Mouse (Mus musculus): Measurements from ENCODE around the gene Rgs10. TPM values are rescaled to one million over a fixed set of nuclear protein-coding genes. Genes with fewer than 3 reads are reported as not detected.
"Not testable (repeated sequence)": the region's sequence is repeated elsewhere in the genome, so short reads cannot be mapped to it uniquely, and the experiment has no call there.

Gene Rgs10
- polyA plus RNA-seq, 1 experiment from 2014 or later, result 21.8 TPM

DNA sequence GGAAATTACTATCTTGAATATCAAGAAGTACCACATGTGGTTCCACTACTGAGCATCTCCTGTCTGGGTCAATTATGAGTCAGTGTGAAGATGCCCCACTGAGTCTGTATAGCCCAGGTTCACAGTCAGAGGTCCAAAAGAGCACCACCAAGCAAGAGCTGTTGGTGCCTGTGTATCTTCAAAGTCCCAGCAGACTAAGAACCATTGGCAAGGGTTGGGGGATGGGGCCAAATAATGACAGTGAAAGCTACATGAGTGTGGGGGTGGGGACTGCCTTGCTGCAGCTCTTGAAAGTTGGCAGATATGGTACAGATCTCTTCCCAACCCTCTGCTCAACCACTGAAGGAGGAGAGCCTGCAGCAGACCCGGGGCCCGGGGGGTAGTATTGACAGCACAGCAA is 72.0 kb downstream of the Rgs10 start:
- DNase-seq (ENCODE audit: low spot score) (no peak), ATAC-seq (no peak)
- 84% methylated on average over 2 of the region's 2 CpGs for WGBS

DNA sequence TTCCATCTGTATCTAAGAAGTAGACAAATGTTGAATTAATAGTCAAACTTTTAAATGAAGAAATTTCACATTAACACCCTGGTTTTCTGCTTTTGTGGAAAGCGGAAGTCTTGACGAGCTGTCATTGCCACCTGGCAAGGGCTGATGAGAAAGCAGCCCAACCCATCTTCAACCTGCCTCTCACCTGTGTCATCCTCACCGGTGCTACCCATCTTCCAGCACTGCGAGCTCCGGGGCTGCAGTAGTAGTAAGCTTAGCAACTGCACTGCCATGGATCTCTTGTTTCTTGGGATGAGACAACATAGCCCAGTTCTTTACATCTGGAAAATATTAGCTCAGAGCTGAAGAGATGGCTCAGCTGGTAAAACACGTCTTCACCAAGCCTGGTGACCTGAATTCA is 72.9 kb downstream of the Rgs10 start:
- H3K9me3 ChIP-seq (replicated peaks; ENCODE audit: control insufficient read depth, low read length), result 0 out of 2 replicates have a peak, but pooled peaks cover 4% of the 10 kb centered on the region
- no peak for DNase-seq (ENCODE audit: low spot score)

More for the DNA sequence above, 72.0 kb downstream of the Rgs10 start:
- Histone ChIP-seq H3K36me3 (ENCODE audit: control insufficient read depth, insufficient read depth, low read length) (no peaks in the 10 kb centered on the region), H3K27ac (ENCODE audit: low read depth, low read length) (no peak overlapping the region), H3K4me2 (ENCODE audit: low read length) (no peak overlapping the region), H3K4me3 (ENCODE audit: low read depth, low read length) (no peak overlapping the region), H3K9ac (ENCODE audit: low read length) (no peak overlapping the region), H3K9me3 (replicated peaks; ENCODE audit: control insufficient read depth, low read length) (0 out of 2 replicates have a peak, but pooled peaks cover 4% of the 10 kb centered on the region), H3K4me1 (ENCODE audit: control insufficient read depth, insufficient read depth, low read length) (peaks cover 4% of the 10 kb centered on the region; the same call in 1 of the 2 replicates), H3K27me3 (replicated peaks; ENCODE audit: control insufficient read depth, insufficient read depth, low read length) (no peaks in the 10 kb centered on the region)

GRCm38 (mm10) chr7:128344928-128345653 is 73.5 kb downstream of the Rgs10 start:
- H3K4me3 ChIP-seq (ENCODE audit: low read depth, low read length), result no peak overlapping the region

More for the DNA sequence above, 72.9 kb downstream of the Rgs10 start:
- Histone ChIP-seq H3K9ac (ENCODE audit: low read length) (no peak overlapping the region), H3K27me3 (replicated peaks; ENCODE audit: control insufficient read depth, insufficient read depth, low read length) (no peaks in the 10 kb centered on the region), H3K36me3 (ENCODE audit: control insufficient read depth, insufficient read depth, low read length) (no peaks in the 10 kb centered on the region), H3K4me2 (ENCODE audit: low read length) (no peak overlapping the region), H3K4me1 (ENCODE audit: control insufficient read depth, insufficient read depth, low read length) (peaks cover 4% of the 10 kb centered on the region; the same call in 1 of the 2 replicates), H3K4me3 (ENCODE audit: low read depth, low read length) (no peak overlapping the region), H3K27ac (ENCODE audit: low read depth, low read length) (no peak overlapping the region)
- no peak for ATAC-seq
- WGBS, result 86% methylated on average over 6 of the region's 6 CpGs

DNA sequence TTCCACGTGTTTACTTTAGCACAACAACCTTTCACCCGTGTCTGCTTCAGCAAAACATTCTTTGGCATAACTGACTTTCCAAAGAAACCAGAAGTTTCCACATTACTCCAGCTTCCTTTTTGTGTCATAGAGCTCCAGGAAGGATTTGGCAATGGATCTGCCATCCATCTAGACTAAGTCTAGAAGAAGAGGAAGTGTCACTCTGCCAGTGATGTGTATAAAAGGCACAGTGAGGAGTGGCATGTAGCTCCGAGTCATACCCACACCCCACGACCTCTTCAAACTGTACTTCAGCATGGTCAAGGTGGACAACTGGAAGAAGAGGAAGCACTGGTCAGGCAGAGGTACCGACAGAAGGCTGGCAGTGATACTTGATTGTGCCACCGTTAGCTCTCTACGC is 74.1 kb downstream of the Rgs10 start:
- Histone ChIP-seq H3K9me3 (replicated peaks; ENCODE audit: control insufficient read depth, low read length) (0 out of 2 replicates have a peak, but pooled peaks cover 4% of the 10 kb centered on the region), H3K27me3 (replicated peaks; ENCODE audit: control insufficient read depth, insufficient read depth, low read length) (no peaks in the 10 kb centered on the region), H3K27ac (ENCODE audit: low read depth, low read length) (no peak overlapping the region), H3K36me3 (ENCODE audit: control insufficient read depth, insufficient read depth, low read length) (no peaks in the 10 kb centered on the region), H3K4me1 (ENCODE audit: control insufficient read depth, insufficient read depth, low read length) (peaks cover 4% of the 10 kb centered on the region; the same call in 1 of the 2 replicates), H3K4me2 (ENCODE audit: low read length) (no peak overlapping the region), H3K4me3 (ENCODE audit: low read depth, low read length) (no peak overlapping the region), H3K9ac (ENCODE audit: low read length) (no peak overlapping the region)
- WGBS, result 86% methylated on average over 7 of the region's 7 CpGs
- ATAC-seq (no peak), DNase-seq (ENCODE audit: low spot score) (no peak)

More at GRCm38 (mm10) chr7:128344928-128345653, 73.5 kb downstream of the Rgs10 start:
- WGBS, result 61% methylated on average over 6 of the region's 6 CpGs
- H3K36me3 ChIP-seq (ENCODE audit: control insufficient read depth, insufficient read depth, low read length), result no peaks in the 10 kb centered on the region
- peaks cover 4% of the 10 kb centered on the region; the same call in 1 of the 2 replicates for H3K4me1 ChIP-seq (ENCODE audit: control insufficient read depth, insufficient read depth, low read length)
- 0 out of 2 replicates have a peak, but pooled peaks cover 4% of the 10 kb centered on the region for H3K9me3 ChIP-seq (replicated peaks; ENCODE audit: control insufficient read depth, low read length)
- ATAC-seq, result peak; percentile 42; the same call in 1 of the 2 replicates
- no peak overlapping the region for H3K4me2 ChIP-seq (ENCODE audit: low read length)
- H3K9ac ChIP-seq (ENCODE audit: low read length), result no peak overlapping the region
- no peaks in the 10 kb centered on the region for H3K27me3 ChIP-seq (replicated peaks; ENCODE audit: control insufficient read depth, insufficient read depth, low read length)
- no peak overlapping the region for H3K27ac ChIP-seq (ENCODE audit: low read depth, low read length)
- peak; percentile 72 for DNase-seq (ENCODE audit: low spot score)

GRCm38 (mm10) chr7:128342691-128343090 is 75.9 kb downstream of the Rgs10 start:
- not testable (repeated sequence) for ATAC-seq; H3K27me3 ChIP-seq (replicated peaks; ENCODE audit: control insufficient read depth, insufficient read depth, low read length)

DNA sequence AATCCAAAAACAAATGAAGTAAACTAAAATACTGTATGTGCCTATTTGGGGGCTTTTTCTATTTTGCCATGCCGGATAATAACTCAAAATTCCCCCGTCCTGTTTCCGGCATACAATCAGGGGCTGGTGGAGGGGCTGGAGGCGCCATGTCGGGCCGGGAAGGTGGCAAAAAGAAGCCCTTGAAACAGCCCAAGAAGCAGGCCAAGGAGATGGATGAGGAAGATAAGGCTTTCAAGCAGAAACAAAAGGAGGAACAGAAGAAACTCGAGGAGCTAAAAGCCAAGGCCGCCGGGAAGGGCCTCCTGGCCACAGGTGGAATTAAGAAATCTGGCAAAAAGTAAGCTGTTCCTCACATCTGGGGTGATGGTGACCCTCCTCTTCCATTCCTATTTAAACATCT is 78.2 kb downstream of the Rgs10 start:
- 83% methylated on average over 8 of the region's 9 CpGs for WGBS
- not testable (repeated sequence) for H3K36me3 ChIP-seq (ENCODE audit: control insufficient read depth, insufficient read depth, low read length); H3K4me1 ChIP-seq (ENCODE audit: control insufficient read depth, insufficient read depth, low read length); DNase-seq (ENCODE audit: low spot score); H3K9me3 ChIP-seq (replicated peaks; ENCODE audit: control insufficient read depth, low read length); H3K4me2 ChIP-seq (ENCODE audit: low read length); H3K9ac ChIP-seq (ENCODE audit: low read length); H3K27me3 ChIP-seq (replicated peaks; ENCODE audit: control insufficient read depth, insufficient read depth, low read length); H3K27ac ChIP-seq (ENCODE audit: low read depth, low read length); ATAC-seq; H3K4me3 ChIP-seq (ENCODE audit: low read depth, low read length)

More at GRCm38 (mm10) chr7:128342691-128343090, 75.9 kb downstream of the Rgs10 start:
- H3K4me3 ChIP-seq (ENCODE audit: low read depth, low read length); H3K4me2 ChIP-seq (ENCODE audit: low read length); H3K9me3 ChIP-seq (replicated peaks; ENCODE audit: control insufficient read depth, low read length); H3K4me1 ChIP-seq (ENCODE audit: control insufficient read depth, insufficient read depth, low read length); H3K9ac ChIP-seq (ENCODE audit: low read length); H3K27ac ChIP-seq (ENCODE audit: low read depth, low read length); DNase-seq (ENCODE audit: low spot score); H3K36me3 ChIP-seq (ENCODE audit: control insufficient read depth, insufficient read depth, low read length): not testable (repeated sequence)
- 94% methylated on average over 7 of the region's 10 CpGs for WGBS

- 100% methylated on average over 1 of the region's 1 CpGs for WGBS
- no peak overlapping the region for H3K4me3 ChIP-seq (ENCODE audit: low read depth, low read length)
- no peaks in the 10 kb centered on the region for H3K36me3 ChIP-seq (ENCODE audit: control insufficient read depth, insufficient read depth, low read length)
- H3K9ac ChIP-seq (ENCODE audit: low read length), result no peak overlapping the region
- H3K27me3 ChIP-seq (replicated peaks; ENCODE audit: control insufficient read depth, insufficient read depth, low read length), result no peaks in the 10 kb centered on the region
- no peaks in the 10 kb centered on the region for H3K4me1 ChIP-seq (ENCODE audit: control insufficient read depth, insufficient read depth, low read length)
- no peaks in the 10 kb centered on the region for H3K9me3 ChIP-seq (replicated peaks; ENCODE audit: control insufficient read depth, low read length)
- ATAC-seq (no peak), DNase-seq (ENCODE audit: low spot score) (no peak)
- no peak overlapping the region for H3K27ac ChIP-seq (ENCODE audit: low read depth, low read length)
- no peak overlapping the region for H3K4me2 ChIP-seq (ENCODE audit: low read length)
These were observed 85.7 kb downstream of the Rgs10 start for GRCm38 (mm10) chr7:128332896-128333295.

DNA sequence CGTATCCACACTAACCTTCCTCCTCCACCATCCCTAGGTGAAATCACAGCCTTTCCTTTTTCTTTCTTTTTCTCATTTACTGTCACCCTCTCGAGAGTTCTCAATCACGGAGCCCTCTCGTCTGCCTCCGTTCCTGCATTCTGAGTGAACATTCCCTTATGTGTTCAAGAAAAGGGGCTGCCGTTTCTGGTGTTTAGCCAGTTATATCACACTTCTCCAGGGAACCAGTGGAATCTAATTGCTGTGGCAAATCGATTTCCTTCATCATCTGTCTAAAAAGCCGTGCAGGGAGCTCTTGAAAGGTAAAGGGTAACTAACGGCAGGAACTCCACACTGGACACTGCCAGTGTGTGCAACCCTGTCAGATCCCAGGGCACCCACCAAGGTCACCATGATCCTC is 87.6 kb downstream of the Rgs10 start:
- H3K9ac ChIP-seq (ENCODE audit: low read length), result no peak overlapping the region
- H3K4me3 ChIP-seq (ENCODE audit: low read depth, low read length), result no peak overlapping the region
- no peaks in the 10 kb centered on the region for H3K4me1 ChIP-seq (ENCODE audit: control insufficient read depth, insufficient read depth, low read length)
- no peaks in the 10 kb centered on the region for H3K36me3 ChIP-seq (ENCODE audit: control insufficient read depth, insufficient read depth, low read length)
- WGBS, result 71% methylated on average over 9 of the region's 9 CpGs
- H3K27me3 ChIP-seq (replicated peaks; ENCODE audit: control insufficient read depth, insufficient read depth, low read length), result no peaks in the 10 kb centered on the region
- H3K27ac ChIP-seq (ENCODE audit: low read depth, low read length), result no peak overlapping the region
- DNase-seq (ENCODE audit: low spot score) (no peak), ATAC-seq (no peak)
- no peak overlapping the region for H3K4me2 ChIP-seq (ENCODE audit: low read length)
- H3K9me3 ChIP-seq (replicated peaks; ENCODE audit: control insufficient read depth, low read length), result no peaks in the 10 kb centered on the region

DNA sequence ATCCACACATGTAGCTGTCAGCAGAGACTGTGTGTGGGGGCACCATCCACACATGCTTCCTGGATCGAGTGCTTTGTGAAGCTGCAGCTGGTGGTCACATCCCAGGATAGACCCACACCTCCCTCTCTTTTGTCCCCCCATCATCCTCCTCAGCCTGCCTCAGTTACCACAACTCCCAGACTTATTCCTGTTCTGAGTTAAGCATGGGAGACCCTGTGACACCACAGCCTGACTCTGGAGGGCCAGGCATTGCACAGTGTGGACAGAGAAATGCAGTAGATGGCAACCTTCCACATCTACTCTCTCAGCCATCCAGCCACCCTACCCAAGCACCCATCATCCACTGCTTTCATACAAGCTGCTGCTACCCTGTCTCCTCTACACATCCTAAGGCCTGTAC is 93.6 kb downstream of the Rgs10 start:
- H3K27ac ChIP-seq (ENCODE audit: low read depth, low read length), result no peak overlapping the region
- H3K4me1 ChIP-seq (ENCODE audit: control insufficient read depth, insufficient read depth, low read length), result no peaks in the 10 kb centered on the region
- no peak for ATAC-seq
- H3K9me3 ChIP-seq (replicated peaks; ENCODE audit: control insufficient read depth, low read length), result no peaks in the 10 kb centered on the region
- 86% methylated on average over 1 of the region's 1 CpGs for WGBS
- H3K9ac ChIP-seq (ENCODE audit: low read length), result no peak overlapping the region
- H3K36me3 ChIP-seq (ENCODE audit: control insufficient read depth, insufficient read depth, low read length), result no peaks in the 10 kb centered on the region
- H3K27me3 ChIP-seq (replicated peaks; ENCODE audit: control insufficient read depth, insufficient read depth, low read length), result no peaks in the 10 kb centered on the region
- no peak overlapping the region for H3K4me2 ChIP-seq (ENCODE audit: low read length)
- no peak for DNase-seq (ENCODE audit: low spot score)
- H3K4me3 ChIP-seq (ENCODE audit: low read depth, low read length), result no peak overlapping the region
